Mouse (Mus musculus): ENCODE results near the gene Gm45716. TPM values are rescaled to one million over a fixed set of nuclear protein-coding genes. Genes with fewer than 3 reads are reported as not detected.

The Gm45716 gene
- polyA plus RNA-seq, 1 experiment from 2014 or later: 17.7 TPM

- H3K4me1 ChIP-seq (ENCODE audit: control insufficient read depth, insufficient read depth, low read length): no peaks in the 10 kb centered on the region
- H3K9me3 ChIP-seq (ENCODE audit: control insufficient read depth, low read length): no peaks in the 10 kb centered on the region
- H3K9ac ChIP-seq (ENCODE audit: low read length): no peak overlapping the region
- no peak overlapping the region for H3K27ac ChIP-seq (ENCODE audit: low read depth, low read length)
- no peak for DNase-seq (ENCODE audit: low spot score)
- H3K4me3 ChIP-seq (ENCODE audit: low read depth, low read length): no peak overlapping the region
- ATAC-seq (ENCODE audit: insufficient read depth, low FRiP score, low TSS enrichment): no peak
- H3K36me3 ChIP-seq (ENCODE audit: control insufficient read depth, insufficient read depth, low read length): 0 out of 2 replicates have a peak, but pooled peaks cover 2% of the 10 kb centered on the region
- no peak overlapping the region for H3K4me2 ChIP-seq (ENCODE audit: low read depth)
- 84% methylated on average over 10 of the region's 10 CpGs for WGBS
- H3K27me3 ChIP-seq (ENCODE audit: control insufficient read depth, insufficient read depth, low read length): no peaks in the 10 kb centered on the region
Observed at GRCm38 (mm10) chr11:90258321-90258927, 70.9 kb downstream of the Gm45716 start.

- Histone ChIP-seq H3K4me3 (ENCODE audit: low read depth, low read length) (no peak overlapping the region), H3K4me2 (ENCODE audit: low read depth) (no peak overlapping the region), H3K27ac (ENCODE audit: low read depth, low read length) (no peak overlapping the region), H3K9me3 (ENCODE audit: control insufficient read depth, low read length) (no peaks in the 10 kb centered on the region), H3K4me1 (ENCODE audit: control insufficient read depth, insufficient read depth, low read length) (no peaks in the 10 kb centered on the region), H3K36me3 (ENCODE audit: control insufficient read depth, insufficient read depth, low read length) (0 out of 2 replicates have a peak, but pooled peaks cover 2% of the 10 kb centered on the region), H3K9ac (ENCODE audit: low read length) (no peak overlapping the region), H3K27me3 (ENCODE audit: control insufficient read depth, insufficient read depth, low read length) (no peaks in the 10 kb centered on the region)
- 72% methylated on average over 4 of the region's 4 CpGs for WGBS
- ATAC-seq (ENCODE audit: insufficient read depth, low FRiP score, low TSS enrichment): no peak
- no peak for DNase-seq (ENCODE audit: low spot score)
Observed at GRCm38 (mm10) chr11:90259071-90259470, 71.6 kb downstream of the Gm45716 start.

DNA sequence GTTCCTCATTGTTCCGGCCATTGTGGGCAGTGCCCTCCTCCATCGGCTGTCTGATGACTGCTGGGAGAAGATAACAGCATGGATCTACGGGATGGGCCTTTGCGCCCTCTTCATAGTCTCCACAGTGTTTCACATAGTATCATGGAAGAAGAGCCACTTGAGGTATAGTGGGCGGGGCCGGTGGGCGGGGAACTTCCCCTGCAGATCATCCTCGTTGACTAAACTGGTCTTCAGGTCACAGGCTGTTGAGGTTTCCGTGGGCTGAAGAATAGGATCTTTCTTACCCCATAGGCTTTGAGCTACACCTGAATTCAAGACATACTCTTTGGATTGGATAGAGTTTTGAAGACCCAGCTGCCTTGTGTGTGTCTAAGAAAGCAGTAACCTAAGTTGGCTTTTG is 72.3 kb downstream of the Gm45716 start:
- ATAC-seq (ENCODE audit: insufficient read depth, low FRiP score, low TSS enrichment) (no peak), DNase-seq (ENCODE audit: low spot score) (no peak)
- Histone ChIP-seq H3K9ac (ENCODE audit: low read length) (no peak overlapping the region), H3K27me3 (ENCODE audit: control insufficient read depth, insufficient read depth, low read length) (no peaks in the 10 kb centered on the region), H3K4me1 (ENCODE audit: control insufficient read depth, insufficient read depth, low read length) (no peaks in the 10 kb centered on the region), H3K9me3 (ENCODE audit: control insufficient read depth, low read length) (no peaks in the 10 kb centered on the region), H3K36me3 (ENCODE audit: control insufficient read depth, insufficient read depth, low read length) (0 out of 2 replicates have a peak, but pooled peaks cover 2% of the 10 kb centered on the region), H3K27ac (ENCODE audit: low read depth, low read length) (no peak overlapping the region), H3K4me3 (ENCODE audit: low read depth, low read length) (no peak overlapping the region), H3K4me2 (ENCODE audit: low read depth) (no peak overlapping the region)
- 87% methylated on average over 9 of the region's 9 CpGs for WGBS

- H3K4me2 ChIP-seq (ENCODE audit: low read depth): no peak overlapping the region
- no peak overlapping the region for H3K9ac ChIP-seq (ENCODE audit: low read length)
- H3K4me3 ChIP-seq (ENCODE audit: low read depth, low read length): no peak overlapping the region
- ATAC-seq (ENCODE audit: insufficient read depth, low FRiP score, low TSS enrichment): no peak
- peaks cover 6% of the 10 kb centered on the region; the same call in 1 of the 2 replicates for H3K36me3 ChIP-seq (ENCODE audit: control insufficient read depth, insufficient read depth, low read length)
- no peaks in the 10 kb centered on the region for H3K27me3 ChIP-seq (ENCODE audit: control insufficient read depth, insufficient read depth, low read length)
- H3K4me1 ChIP-seq (ENCODE audit: control insufficient read depth, insufficient read depth, low read length): no peaks in the 10 kb centered on the region
- H3K27ac ChIP-seq (ENCODE audit: low read depth, low read length): no peak overlapping the region
- WGBS: 83% methylated on average over 11 of the region's 11 CpGs
- no peaks in the 10 kb centered on the region for H3K9me3 ChIP-seq (ENCODE audit: control insufficient read depth, low read length)
- DNase-seq (ENCODE audit: low spot score): peak; percentile 1
Observed at GRCm38 (mm10) chr11:90264180-90264579, 76.7 kb downstream of the Gm45716 start.

DNA sequence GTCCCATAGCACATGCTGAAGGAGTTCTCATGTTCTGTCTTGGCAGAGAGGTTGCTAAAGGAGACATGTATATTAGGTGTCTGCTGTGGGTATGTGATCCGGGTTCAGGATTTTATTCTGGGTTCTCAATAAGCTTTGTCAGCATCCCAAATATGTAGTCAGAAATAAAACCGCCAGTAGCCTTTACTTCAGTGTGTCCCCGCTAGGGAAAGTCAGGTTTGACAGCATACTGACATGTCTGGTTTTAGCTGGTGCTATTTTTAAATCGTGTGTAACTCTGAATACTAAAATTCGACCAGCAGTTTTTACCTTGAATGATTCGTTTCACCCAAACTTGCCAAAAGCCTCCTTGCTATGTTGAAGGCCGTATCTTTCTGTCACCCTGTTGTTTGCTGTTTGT is 78.1 kb downstream of the Gm45716 start:
- no peak overlapping the region for H3K4me3 ChIP-seq (ENCODE audit: low read depth, low read length)
- no peak overlapping the region for H3K4me2 ChIP-seq (ENCODE audit: low read depth)
- DNase-seq (ENCODE audit: low spot score): no peak
- peaks cover 6% of the 10 kb centered on the region; the same call in 1 of the 2 replicates for H3K36me3 ChIP-seq (ENCODE audit: control insufficient read depth, insufficient read depth, low read length)
- no peaks in the 10 kb centered on the region for H3K4me1 ChIP-seq (ENCODE audit: control insufficient read depth, insufficient read depth, low read length)
- H3K27ac ChIP-seq (ENCODE audit: low read depth, low read length): no peak overlapping the region
- ATAC-seq (ENCODE audit: insufficient read depth, low FRiP score, low TSS enrichment): no peak
- H3K9me3 ChIP-seq (ENCODE audit: control insufficient read depth, low read length): no peaks in the 10 kb centered on the region
- WGBS: 88% methylated on average over 7 of the region's 7 CpGs
- H3K27me3 ChIP-seq (ENCODE audit: control insufficient read depth, insufficient read depth, low read length): no peaks in the 10 kb centered on the region
- H3K9ac ChIP-seq (ENCODE audit: low read length): no peak overlapping the region

GRCm38 (mm10) chr11:90268934-90269333 is 81.5 kb downstream of the Gm45716 start:
- DNase-seq (ENCODE audit: low spot score): no peak
- H3K9me3 ChIP-seq (ENCODE audit: control insufficient read depth, low read length): no peaks in the 10 kb centered on the region
- H3K9ac ChIP-seq (ENCODE audit: low read length): no peak overlapping the region
- H3K27ac ChIP-seq (ENCODE audit: low read depth, low read length): no peak overlapping the region
- H3K4me1 ChIP-seq (ENCODE audit: control insufficient read depth, insufficient read depth, low read length): no peaks in the 10 kb centered on the region
- H3K4me3 ChIP-seq (ENCODE audit: low read depth, low read length): no peak overlapping the region
- no peak overlapping the region for H3K4me2 ChIP-seq (ENCODE audit: low read depth)
- no peak for ATAC-seq (ENCODE audit: insufficient read depth, low FRiP score, low TSS enrichment)
- 50% methylated on average over 5 of the region's 5 CpGs for WGBS
- no peaks in the 10 kb centered on the region for H3K27me3 ChIP-seq (ENCODE audit: control insufficient read depth, insufficient read depth, low read length)
- H3K36me3 ChIP-seq (ENCODE audit: control insufficient read depth, insufficient read depth, low read length): peaks cover 4% of the 10 kb centered on the region; the same call in 1 of the 2 replicates

- Histone ChIP-seq H3K9me3 (ENCODE audit: control insufficient read depth, low read length) (no peaks in the 10 kb centered on the region), H3K27ac (ENCODE audit: low read depth, low read length) (no peak overlapping the region), H3K4me1 (ENCODE audit: control insufficient read depth, insufficient read depth, low read length) (no peaks in the 10 kb centered on the region), H3K9ac (ENCODE audit: low read length) (no peak overlapping the region), H3K36me3 (ENCODE audit: control insufficient read depth, insufficient read depth, low read length) (peaks cover 4% of the 10 kb centered on the region; the same call in 1 of the 2 replicates), H3K4me3 (ENCODE audit: low read depth, low read length) (no peak overlapping the region), H3K27me3 (ENCODE audit: control insufficient read depth, insufficient read depth, low read length) (no peaks in the 10 kb centered on the region), H3K4me2 (ENCODE audit: low read depth) (no peak overlapping the region)
- 39% methylated on average over 18 of the region's 18 CpGs for WGBS
- DNase-seq (ENCODE audit: low spot score) (no peak), ATAC-seq (ENCODE audit: insufficient read depth, low FRiP score, low TSS enrichment) (no peak)
Observed at GRCm38 (mm10) chr11:90269398-90270123, 82.1 kb downstream of the Gm45716 start.

DNA sequence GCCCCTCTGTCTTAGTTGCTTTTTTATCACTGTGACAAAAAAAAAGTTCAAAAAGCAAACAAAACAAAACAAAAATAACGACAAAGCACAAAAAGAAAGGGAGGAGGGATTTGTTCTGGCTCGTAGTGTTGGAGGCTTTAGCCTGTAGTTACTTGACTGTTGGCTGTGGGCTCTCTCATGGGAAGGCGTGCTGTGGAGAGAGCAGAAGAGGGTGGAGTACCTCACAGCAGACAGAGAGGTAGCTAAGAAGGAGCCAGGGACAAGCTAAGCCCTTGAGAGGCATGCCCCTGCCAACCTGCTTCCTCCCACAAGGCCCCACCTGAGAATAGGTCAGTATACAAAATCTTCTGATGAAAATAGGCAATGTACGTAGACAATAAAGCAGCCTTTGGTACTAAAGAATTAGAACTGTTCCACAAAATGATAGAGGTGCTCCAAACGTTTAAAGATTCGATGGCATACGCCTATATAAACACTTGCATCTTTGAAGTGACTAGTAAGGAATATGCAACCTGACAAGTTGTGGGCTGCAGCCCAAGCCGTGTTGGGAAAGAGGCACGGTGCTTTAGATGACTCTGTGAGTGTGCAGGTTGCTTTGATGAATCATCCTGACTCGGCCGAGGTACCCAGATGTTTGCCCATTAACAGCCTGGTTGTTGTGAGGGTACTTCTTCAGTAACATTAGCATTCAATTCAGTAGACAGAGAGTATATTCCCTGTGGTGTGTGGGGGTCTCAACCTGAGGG is 82.8 kb downstream of the Gm45716 start:
- DNase-seq (ENCODE audit: low spot score) (no peak), ATAC-seq (ENCODE audit: insufficient read depth, low FRiP score, low TSS enrichment) (no peak)
- Histone ChIP-seq H3K4me3 (ENCODE audit: low read depth, low read length) (no peak overlapping the region), H3K27ac (ENCODE audit: low read depth, low read length) (no peak overlapping the region), H3K9me3 (ENCODE audit: control insufficient read depth, low read length) (no peaks in the 10 kb centered on the region), H3K9ac (ENCODE audit: low read length) (no peak overlapping the region), H3K27me3 (ENCODE audit: control insufficient read depth, insufficient read depth, low read length) (no peaks in the 10 kb centered on the region), H3K4me2 (ENCODE audit: low read depth) (no peak overlapping the region), H3K4me1 (ENCODE audit: control insufficient read depth, insufficient read depth, low read length) (no peaks in the 10 kb centered on the region), H3K36me3 (ENCODE audit: control insufficient read depth, insufficient read depth, low read length) (peaks cover 4% of the 10 kb centered on the region; the same call in 1 of the 2 replicates)
- 83% methylated on average over 11 of the region's 11 CpGs for WGBS

Measured in neural tube, embryonic 11.5 days (tissue).